Mouse (Mus musculus): Measurements from ENCODE around the gene Parp3.

GRCm38 (mm10) chr9:106514273-106514672 lies 37.5 kb upstream of the Parp3 start, which contains the start of gene Iqcf5:
- no peak for TF ChIP-seq POLR2A (IDR thresholded peaks at IDR 0.05; ENCODE audit: insufficient read depth, low read depth, low read length)
- TF ChIP-seq CTCF (IDR thresholded peaks at IDR 0.05): no peak

Measured in heart, adult 2 months (tissue).